Mouse (Mus musculus) spleen, postnatal 14 days (tissue): ENCODE measurements around the gene Ccdc83.

Experiments
- DNase-seq, 2 experiments: peaks; one replicate each; pipeline ENCODE4 v3.0.0; 2021 to 2022; ENCODE audit warnings: low spot score in 2 of 2

The Ccdc83 gene

DNA sequence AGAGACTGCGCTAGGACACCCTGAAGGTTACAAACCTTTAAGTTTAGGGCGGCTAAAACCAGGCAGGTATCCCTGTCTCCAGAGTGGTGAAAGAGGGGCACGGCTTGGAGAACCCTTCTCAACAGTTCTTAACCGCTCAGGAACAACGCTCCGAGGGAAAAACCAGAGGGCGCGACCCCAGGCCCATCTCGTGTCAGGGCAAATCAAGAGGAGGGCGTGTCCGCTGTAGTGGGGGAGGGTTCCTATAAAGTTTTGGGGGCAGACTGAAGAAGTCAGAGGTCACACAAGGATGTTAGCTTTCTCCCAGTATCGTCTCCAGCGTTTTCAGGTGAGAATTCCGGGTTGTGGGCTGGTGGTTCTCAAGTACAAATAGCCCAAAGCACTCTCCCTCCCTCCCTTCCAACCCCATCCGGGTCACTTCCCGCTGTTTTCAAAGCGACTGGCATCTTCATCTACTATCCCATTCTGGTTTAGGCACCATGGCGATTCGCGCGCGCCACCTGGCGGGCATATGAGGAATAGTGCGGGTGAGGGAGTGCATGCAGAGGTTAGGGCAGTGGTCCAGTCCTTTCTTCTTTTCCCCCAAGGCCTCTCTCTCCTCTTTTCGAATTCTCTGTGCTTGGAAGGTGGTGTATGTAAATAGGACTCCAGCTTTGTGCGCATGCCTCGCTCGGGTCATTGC is at the start of gene Ccdc83:
Ccdc83 (minus strand) TSS at position 489 of the 682 bp plus-strand sequence.
- DNase-seq: peak; percentile 36 to 65

GRCm38 (mm10) chr7:90313421-90313820 is 47.8 kb upstream of the Ccdc83 start:
- no peak for DNase-seq

DNA sequence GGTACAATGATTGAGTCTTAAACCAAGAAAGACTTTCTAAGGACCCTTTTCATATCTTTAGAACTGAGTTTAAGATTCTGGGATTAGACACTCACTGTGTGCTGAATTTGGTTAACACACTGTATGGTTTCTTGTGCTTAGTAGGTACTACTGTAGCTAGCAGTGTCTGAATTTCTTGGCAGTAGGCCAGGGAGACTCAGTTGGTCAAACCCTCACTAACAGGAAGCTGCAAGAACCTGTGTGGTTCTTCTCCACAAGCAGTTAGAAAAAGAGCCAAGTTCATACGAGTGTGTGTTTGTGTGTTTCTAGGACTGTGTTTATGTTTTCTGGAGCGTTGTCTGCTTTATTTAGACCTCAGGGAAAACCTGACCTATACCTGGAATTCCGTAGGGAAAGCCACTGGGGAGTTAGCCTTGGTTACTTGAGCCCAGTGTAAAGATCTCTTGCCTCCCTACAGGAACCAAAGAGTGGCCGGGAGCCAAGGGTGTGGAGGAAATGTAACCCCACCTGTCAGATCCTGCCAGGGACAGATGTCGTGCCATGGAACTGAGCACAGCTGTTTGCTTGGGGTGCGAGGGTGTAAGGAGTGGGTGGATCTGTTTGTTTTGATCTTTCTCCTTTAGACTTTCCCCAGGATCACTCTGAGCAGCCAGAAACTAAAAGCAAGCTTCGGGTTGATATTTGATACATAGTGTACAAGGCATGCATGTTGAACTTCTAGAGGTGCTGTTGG is 46.7 kb upstream of the Ccdc83 start:
- no peak for DNase-seq

DNA sequence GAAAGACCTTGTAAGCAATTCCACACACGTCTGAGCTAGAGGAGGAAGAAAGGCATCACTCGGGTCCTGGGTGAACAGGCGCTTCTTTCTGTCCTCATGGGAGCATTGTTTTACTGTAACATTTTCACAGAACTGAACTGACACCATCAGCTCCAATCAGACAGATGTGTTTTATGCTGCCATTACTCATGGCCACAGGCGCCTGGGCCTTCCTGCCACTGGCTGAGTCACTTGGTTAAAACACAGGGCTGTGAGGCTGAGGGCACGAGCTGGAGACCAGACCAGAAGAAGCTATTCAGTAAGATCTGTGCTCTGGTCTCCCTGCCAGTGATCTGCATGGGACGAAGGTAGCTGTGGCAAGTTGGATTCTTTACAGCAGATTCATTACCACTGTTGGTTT is 42.4 kb upstream of the Ccdc83 start:
- DNase-seq: no peak

DNA sequence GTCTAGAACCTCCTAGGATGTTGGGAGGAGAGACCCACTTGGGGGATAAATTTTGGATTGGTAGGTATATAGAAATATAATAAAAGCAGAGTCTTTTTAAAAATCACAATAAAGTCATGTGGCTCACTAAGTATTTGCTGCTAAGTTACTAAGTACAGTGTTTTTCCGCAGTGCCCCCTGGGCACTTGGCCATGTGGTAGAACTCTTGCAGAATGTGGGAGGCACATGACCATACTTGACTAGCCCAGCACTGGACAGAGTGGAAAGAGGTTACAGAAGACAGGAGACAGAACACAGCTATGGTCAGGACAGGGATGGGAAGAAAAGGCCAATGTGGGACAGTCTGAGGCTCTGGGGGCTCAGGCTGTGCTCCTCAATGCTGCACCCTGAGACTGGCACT is 41.4 kb upstream of the Ccdc83 start:
- no peak for DNase-seq

- DNase-seq: no peak
Observed at GRCm38 (mm10) chr7:90306079-90306478, 40.5 kb upstream of the Ccdc83 start.

DNA sequence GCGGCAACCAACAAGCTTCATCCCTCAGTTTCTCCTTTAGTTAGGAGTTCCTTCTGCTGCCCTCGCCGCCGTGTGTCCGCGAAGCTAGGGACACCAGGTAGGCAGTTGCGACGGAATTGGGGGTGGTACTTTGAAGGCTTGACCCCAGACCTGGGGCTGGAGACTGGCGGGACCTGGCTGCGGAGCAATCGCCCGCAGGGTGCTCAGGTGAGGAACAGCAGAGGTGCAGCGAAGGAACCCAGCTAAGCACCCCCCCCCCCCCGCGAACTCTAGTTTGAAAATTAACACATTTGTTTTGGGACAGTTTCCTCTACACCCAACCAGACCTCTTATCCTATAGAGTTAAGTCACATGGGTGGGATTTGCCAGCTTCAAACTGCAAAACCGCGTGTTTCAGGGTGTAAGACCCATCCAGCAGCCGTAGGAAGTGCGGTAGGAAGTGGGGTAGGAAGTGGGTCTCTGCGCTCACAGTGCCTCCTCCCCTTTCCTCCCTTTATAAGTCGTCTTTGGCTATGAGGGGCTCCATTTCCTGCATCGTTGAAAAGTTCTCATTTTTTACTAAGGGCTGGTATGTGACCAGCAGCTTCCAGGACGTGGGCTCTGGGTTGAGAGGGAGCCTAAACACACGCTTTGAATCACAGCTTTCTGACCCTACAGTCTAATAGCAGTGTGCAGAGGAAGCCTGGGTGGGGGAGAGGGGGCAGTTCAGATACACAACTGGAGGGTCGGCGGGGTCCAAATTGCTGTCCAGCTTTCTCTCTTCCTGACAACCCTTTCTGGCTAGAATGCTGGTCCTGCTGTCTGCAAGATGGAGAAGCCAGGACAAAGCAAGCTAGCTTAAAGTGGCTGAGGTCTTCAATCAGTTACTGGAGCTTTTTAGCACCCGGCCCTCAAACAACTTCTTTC is 37.3 kb upstream of the Ccdc83 start:
- no peak for DNase-seq

- peak; percentile 27 to 42 for DNase-seq
Observed at GRCm38 (mm10) chr7:90301942-90302646, 36.5 kb upstream of the Ccdc83 start, which contains the start of gene Sytl2. Gene Sytl2 (plus strand): TSS chr7:90302252.

DNA sequence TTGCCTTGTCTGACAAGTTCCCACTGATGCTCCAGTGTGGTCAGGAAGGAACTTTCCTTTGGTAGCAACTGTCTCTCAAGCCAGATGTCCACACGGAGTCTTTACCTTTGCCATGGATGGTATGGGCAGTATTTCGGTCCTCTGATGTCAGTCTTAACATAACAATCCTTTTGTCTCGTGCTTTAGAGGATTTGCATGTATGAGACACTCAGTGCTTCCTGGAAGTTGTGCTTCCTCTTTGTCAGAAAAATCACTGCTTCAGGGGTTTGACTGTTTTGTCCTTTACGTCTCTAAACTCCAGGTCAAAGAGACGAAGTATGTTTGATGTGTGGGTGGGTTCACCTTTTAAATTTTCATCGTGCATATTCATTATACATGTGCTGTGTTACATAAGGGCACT is 26.3 kb upstream of the Ccdc83 start:
- no peak for DNase-seq

- no peak for DNase-seq
Observed at GRCm38 (mm10) chr7:90284793-90285192, 19.2 kb upstream of the Ccdc83 start.

GRCm38 (mm10) chr7:90282786-90283185 is 17.2 kb upstream of the Ccdc83 start:
- DNase-seq: no peak

DNA sequence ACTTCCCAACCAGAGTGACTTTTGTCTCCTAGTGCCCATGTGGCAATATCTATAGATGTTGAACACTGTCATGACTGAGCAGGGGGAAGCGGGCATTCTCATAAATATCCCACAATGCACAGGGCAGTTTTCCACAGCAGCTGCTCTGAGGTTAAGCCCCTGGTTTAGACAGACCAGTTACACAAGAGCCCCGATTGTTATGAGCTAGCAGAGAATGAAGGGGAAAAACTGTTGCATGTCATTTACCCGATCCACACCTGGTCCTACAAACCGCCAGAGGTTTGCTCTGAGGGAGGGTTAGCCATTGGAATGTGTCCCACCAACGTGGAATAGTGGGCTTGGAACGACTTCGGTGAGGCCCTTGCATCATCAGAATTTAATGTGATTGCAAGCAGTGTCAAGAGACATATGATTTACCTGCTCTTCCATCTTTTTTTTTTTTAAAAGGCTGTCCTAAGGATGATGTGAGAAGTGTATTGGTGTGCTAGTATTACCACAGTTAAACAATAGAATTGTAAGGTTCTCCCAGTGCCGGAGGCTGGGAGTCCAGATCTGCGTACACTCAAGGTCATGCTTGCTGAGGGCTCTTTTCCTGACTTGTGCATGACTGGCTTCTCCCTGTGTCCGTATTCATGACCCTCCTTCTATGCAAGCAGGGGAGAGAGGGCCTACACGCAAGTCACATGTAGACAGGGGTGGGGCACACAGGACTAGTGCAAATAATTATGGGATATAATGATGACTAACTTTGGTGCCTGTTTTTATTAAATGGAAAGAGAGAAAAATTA is 16.4 kb upstream of the Ccdc83 start:
- no peak for DNase-seq

- DNase-seq: no peak
Observed at GRCm38 (mm10) chr7:90280878-90281277, 15.3 kb upstream of the Ccdc83 start.

GRCm38 (mm10) chr7:90280274-90280875 is 14.8 kb upstream of the Ccdc83 start:
- DNase-seq: peak in 1 of 2 experiments; percentile 36

DNA sequence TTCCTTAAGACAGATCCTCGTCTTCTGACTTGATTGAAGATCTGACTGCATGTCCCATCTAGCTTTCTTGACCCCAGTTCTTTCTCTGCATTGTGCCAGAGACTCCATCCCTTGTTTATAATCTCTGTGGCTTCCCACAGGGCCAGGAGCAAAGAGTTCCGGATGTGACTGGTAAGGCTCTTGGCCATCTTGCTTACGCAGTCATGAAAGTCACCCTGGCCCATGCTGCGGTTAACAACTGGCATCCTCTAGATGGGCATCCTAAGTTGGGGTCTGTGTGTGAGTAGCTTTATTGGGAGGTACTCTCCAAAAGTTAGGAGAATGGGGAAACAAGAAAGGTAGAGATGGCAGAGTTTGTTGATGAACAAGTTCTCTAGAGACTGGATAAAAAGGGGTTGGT is 13.6 kb upstream of the Ccdc83 start:
- no peak for DNase-seq

- no peak for DNase-seq
Observed at GRCm38 (mm10) chr7:90277769-90278168, 12.2 kb upstream of the Ccdc83 start.

- no peak for DNase-seq
Observed at GRCm38 (mm10) chr7:90277246-90277645, 11.7 kb upstream of the Ccdc83 start.

- DNase-seq: no peak
Observed at GRCm38 (mm10) chr7:90274561-90275100, 9.1 kb upstream of the Ccdc83 start.

DNA sequence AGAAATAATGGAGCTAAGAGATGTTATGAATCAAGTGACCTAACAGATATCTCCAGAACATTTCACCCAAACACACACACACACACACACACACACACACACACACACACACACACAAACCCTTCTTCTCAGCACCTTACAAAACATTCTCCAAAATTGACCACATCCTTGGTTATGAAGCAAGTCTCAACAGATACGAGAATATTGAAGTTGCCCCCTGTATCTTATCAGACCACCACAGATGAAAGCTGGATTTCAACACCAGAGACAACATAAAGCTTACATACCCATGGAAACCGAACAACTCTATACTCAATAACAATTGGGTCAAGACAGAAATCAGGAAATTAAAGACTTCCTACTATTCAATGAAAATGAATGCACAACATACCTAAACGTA is 4.6 kb upstream of the Ccdc83 start:
- DNase-seq: no peak
